Mouse (Mus musculus): ENCODE measurements around the gene Gm6217. TPM values are rescaled to one million over a fixed set of nuclear protein-coding genes. Genes with fewer than 3 reads are reported as not detected.
"Not testable (repeated sequence)": the region's sequence is repeated elsewhere in the genome, so short reads cannot be mapped to it uniquely, and the experiment has no call there.

Gm6217 gene
- polyA plus RNA-seq, 1 experiment from 2014 or later = not detected

- 88% methylated on average over 2 of the region's 2 CpGs for WGBS
- Histone ChIP-seq H3K9me3 (ENCODE audit: control insufficient read depth, low read length) (no peaks in the 10 kb centered on the region), H3K9ac (ENCODE audit: low read depth, low read length) (no peak overlapping the region), H3K27me3 (replicated peaks; ENCODE audit: control insufficient read depth, insufficient read depth, low read length) (no peaks in the 10 kb centered on the region), H3K27ac (ENCODE audit: low read depth, low read length) (no peak overlapping the region), H3K36me3 (ENCODE audit: control insufficient read depth, insufficient read depth, low read length) (no peaks in the 10 kb centered on the region), H3K4me1 (ENCODE audit: control insufficient read depth, insufficient read depth, low read depth, low read length) (no peaks in the 10 kb centered on the region), H3K4me3 (ENCODE audit: low read length) (no peak overlapping the region), H3K4me2 (ENCODE audit: low read length) (no peak overlapping the region)
- no peak for ATAC-seq
Observed at GRCm38 (mm10) chr1:82948601-82949000, 17.4 kb upstream of the Gm6217 start.

GRCm38 (mm10) chr1:82946029-82946428, 14.8 kb upstream of the Gm6217 start:
- not testable (repeated sequence) for H3K4me3 ChIP-seq (ENCODE audit: low read length); ATAC-seq; H3K27ac ChIP-seq (ENCODE audit: low read depth, low read length); H3K27me3 ChIP-seq (replicated peaks; ENCODE audit: control insufficient read depth, insufficient read depth, low read length); H3K36me3 ChIP-seq (ENCODE audit: control insufficient read depth, insufficient read depth, low read length); H3K4me1 ChIP-seq (ENCODE audit: control insufficient read depth, insufficient read depth, low read depth, low read length); H3K9ac ChIP-seq (ENCODE audit: low read depth, low read length); H3K4me2 ChIP-seq (ENCODE audit: low read length); H3K9me3 ChIP-seq (ENCODE audit: control insufficient read depth, low read length)
- WGBS = 100% methylated on average over 2 of the region's 2 CpGs

GRCm38 (mm10) chr1:82943295-82943694, 12.1 kb upstream of the Gm6217 start, which contains the start of gene A030003K21Rik:
Gene A030003K21Rik (minus strand): TSS chr1:82943388.
- WGBS = no CpG with 5 or more reads among the region's 6 CpGs
- H3K27me3 ChIP-seq (replicated peaks; ENCODE audit: control insufficient read depth, insufficient read depth, low read length); H3K36me3 ChIP-seq (ENCODE audit: control insufficient read depth, insufficient read depth, low read length); H3K9me3 ChIP-seq (ENCODE audit: control insufficient read depth, low read length); H3K9ac ChIP-seq (ENCODE audit: low read depth, low read length); H3K27ac ChIP-seq (ENCODE audit: low read depth, low read length); H3K4me1 ChIP-seq (ENCODE audit: control insufficient read depth, insufficient read depth, low read depth, low read length); H3K4me2 ChIP-seq (ENCODE audit: low read length); H3K4me3 ChIP-seq (ENCODE audit: low read length); ATAC-seq: not testable (repeated sequence)

- 91% methylated on average over 1 of the region's 2 CpGs for WGBS
- not testable (repeated sequence) for H3K4me3 ChIP-seq (ENCODE audit: low read length); ATAC-seq; H3K9ac ChIP-seq (ENCODE audit: low read depth, low read length); H3K27ac ChIP-seq (ENCODE audit: low read depth, low read length); H3K27me3 ChIP-seq (replicated peaks; ENCODE audit: control insufficient read depth, insufficient read depth, low read length); H3K9me3 ChIP-seq (ENCODE audit: control insufficient read depth, low read length); H3K36me3 ChIP-seq (ENCODE audit: control insufficient read depth, insufficient read depth, low read length); H3K4me1 ChIP-seq (ENCODE audit: control insufficient read depth, insufficient read depth, low read depth, low read length); H3K4me2 ChIP-seq (ENCODE audit: low read length)
Observed at GRCm38 (mm10) chr1:82942505-82942904, 11.3 kb upstream of the Gm6217 start.

GRCm38 (mm10) chr1:82938666-82939065, 7.5 kb upstream of the Gm6217 start:
- WGBS = 95% methylated on average over 5 of the region's 5 CpGs

GRCm38 (mm10) chr1:82930558-82930957, 641 bp downstream of the Gm6217 start:
- not testable (repeated sequence) for H3K36me3 ChIP-seq (ENCODE audit: control insufficient read depth, insufficient read depth, low read length); H3K27ac ChIP-seq (ENCODE audit: low read depth, low read length); H3K27me3 ChIP-seq (replicated peaks; ENCODE audit: control insufficient read depth, insufficient read depth, low read length); H3K9me3 ChIP-seq (ENCODE audit: control insufficient read depth, low read length); H3K4me3 ChIP-seq (ENCODE audit: low read length); H3K4me2 ChIP-seq (ENCODE audit: low read length); H3K4me1 ChIP-seq (ENCODE audit: control insufficient read depth, insufficient read depth, low read depth, low read length); H3K9ac ChIP-seq (ENCODE audit: low read depth, low read length); ATAC-seq
- WGBS = 85% methylated on average over 1 of the region's 3 CpGs

More at GRCm38 (mm10) chr1:82938666-82939065, 7.5 kb upstream of the Gm6217 start:
- Histone ChIP-seq H3K36me3 (ENCODE audit: control insufficient read depth, insufficient read depth, low read length) (no peaks in the 10 kb centered on the region), H3K4me1 (ENCODE audit: control insufficient read depth, insufficient read depth, low read depth, low read length) (no peaks in the 10 kb centered on the region), H3K9me3 (ENCODE audit: control insufficient read depth, low read length) (peaks cover 8% of the 10 kb centered on the region; the same call in 1 of the 2 replicates), H3K4me2 (ENCODE audit: low read length) (no peak overlapping the region), H3K4me3 (ENCODE audit: low read length) (no peak overlapping the region), H3K27me3 (replicated peaks; ENCODE audit: control insufficient read depth, insufficient read depth, low read length) (no peaks in the 10 kb centered on the region), H3K9ac (ENCODE audit: low read depth, low read length) (no peak overlapping the region), H3K27ac (ENCODE audit: low read depth, low read length) (no peak overlapping the region)
- no peak for ATAC-seq

GRCm38 (mm10) chr1:82924650-82925049, 6.5 kb downstream of the Gm6217 start, which contains the start of gene A030014E15Rik:
Gene A030014E15Rik (plus strand): TSS chr1:82924917.
- Histone ChIP-seq H3K4me2 (ENCODE audit: low read length) (no peak within 1 kb of the TSS), H3K4me1 (ENCODE audit: control insufficient read depth, insufficient read depth, low read depth, low read length) (no peaks in the 10 kb centered on the region), H3K36me3 (ENCODE audit: control insufficient read depth, insufficient read depth, low read length) (no peaks in the 10 kb centered on the region), H3K9ac (ENCODE audit: low read depth, low read length) (no peak within 1 kb of the TSS), H3K4me3 (ENCODE audit: low read length) (no peak within 1 kb of the TSS), H3K27me3 (replicated peaks; ENCODE audit: control insufficient read depth, insufficient read depth, low read length) (no peaks in the 10 kb centered on the region), H3K27ac (ENCODE audit: low read depth, low read length) (no peak within 1 kb of the TSS), H3K9me3 (ENCODE audit: control insufficient read depth, low read length) (no peaks in the 10 kb centered on the region)
- 90% methylated on average over 6 of the region's 6 CpGs for WGBS
- ATAC-seq = no peak

GRCm38 (mm10) chr1:82913434-82913833, 17.8 kb downstream of the Gm6217 start:
- H3K36me3 ChIP-seq (ENCODE audit: control insufficient read depth, insufficient read depth, low read length); H3K27ac ChIP-seq (ENCODE audit: low read depth, low read length); ATAC-seq; H3K4me1 ChIP-seq (ENCODE audit: control insufficient read depth, insufficient read depth, low read depth, low read length); H3K27me3 ChIP-seq (replicated peaks; ENCODE audit: control insufficient read depth, insufficient read depth, low read length); H3K9me3 ChIP-seq (ENCODE audit: control insufficient read depth, low read length); H3K9ac ChIP-seq (ENCODE audit: low read depth, low read length); H3K4me3 ChIP-seq (ENCODE audit: low read length); H3K4me2 ChIP-seq (ENCODE audit: low read length): not testable (repeated sequence)
- 94% methylated on average over 5 of the region's 5 CpGs for WGBS

GRCm38 (mm10) chr1:82913025-82913424, 18.2 kb downstream of the Gm6217 start, which contains the start of gene A030005L19Rik:
Gene A030005L19Rik (plus strand): TSS chr1:82913325.
- H3K36me3 ChIP-seq (ENCODE audit: control insufficient read depth, insufficient read depth, low read length) = no peaks in the 10 kb centered on the region
- no peaks in the 10 kb centered on the region for H3K9me3 ChIP-seq (ENCODE audit: control insufficient read depth, low read length)
- H3K4me3 ChIP-seq (ENCODE audit: low read length) = no peak within 1 kb of the TSS
- no peak for ATAC-seq
- H3K4me1 ChIP-seq (ENCODE audit: control insufficient read depth, insufficient read depth, low read depth, low read length) = no peaks in the 10 kb centered on the region
- no peaks in the 10 kb centered on the region for H3K27me3 ChIP-seq (replicated peaks; ENCODE audit: control insufficient read depth, insufficient read depth, low read length)
- H3K27ac ChIP-seq (ENCODE audit: low read depth, low read length) = no peak within 1 kb of the TSS
- no peak within 1 kb of the TSS for H3K4me2 ChIP-seq (ENCODE audit: low read length)
- H3K9ac ChIP-seq (ENCODE audit: low read depth, low read length) = no peak within 1 kb of the TSS
- WGBS = 89% methylated on average over 3 of the region's 3 CpGs

GRCm38 (mm10) chr1:82905886-82906285, 25.3 kb downstream of the Gm6217 start:
- no peak overlapping the region for H3K4me3 ChIP-seq (ENCODE audit: low read length)
- 62% methylated on average over 3 of the region's 3 CpGs for whole genome bisulfite sequencing
- H3K4me1 ChIP-seq (ENCODE audit: control insufficient read depth, insufficient read depth, low read depth, low read length) = no peaks in the 10 kb centered on the region
- H3K27me3 ChIP-seq (replicated peaks; ENCODE audit: control insufficient read depth, insufficient read depth, low read length) = no peaks in the 10 kb centered on the region
- no peak for ATAC-seq
- no peak overlapping the region for H3K9ac ChIP-seq (ENCODE audit: low read depth, low read length)
- H3K4me2 ChIP-seq (ENCODE audit: low read length) = no peak overlapping the region
- no peaks in the 10 kb centered on the region for H3K9me3 ChIP-seq (ENCODE audit: control insufficient read depth, low read length)
- peaks cover 8% of the 10 kb centered on the region for H3K36me3 ChIP-seq (ENCODE audit: control insufficient read depth, insufficient read depth, low read length)
- H3K27ac ChIP-seq (ENCODE audit: low read depth, low read length) = no peak overlapping the region

Measured in hindbrain, embryonic 16.5 days (tissue).